Mouse (Mus musculus) liver, postnatal 0 days (tissue): Measurements from ENCODE around the gene Dlg2. TPM values are rescaled to one million over a fixed set of nuclear protein-coding genes. Genes with fewer than 3 reads are reported as not detected.

ENCODE experiments used
- ATAC-seq: fragments of 200-750 bp; cut with Nextera tagmentation; 2 replicates; pipeline ENCODE4 v1.8.0; 2017; ENCODE audit warnings: mild to moderate bottlenecking, moderate library complexity
- DNase-seq: peaks from one replicate; pipeline ENCODE4 v3.0.0-alpha.2; 2016
- H3K27ac ChIP-seq: fragments of 300-500 bp; sonication (generic); 2 replicates; pipeline ENCODE4 v1.5.1; 2014; ENCODE audit warnings: antibody characterized with exemption, moderate library complexity, mild to moderate bottlenecking, low read depth
- H3K27me3 ChIP-seq: fragments of 300-500 bp; sonication (generic); 2 replicates; pipeline ENCODE4 v1.6.1; 2014; ENCODE audit warnings: low read length, control low read depth, mixed read lengths; ENCODE audit not compliant: insufficient read depth
- H3K36me3 ChIP-seq: fragments of 300-500 bp; sonication (generic); replicated peaks from 2 replicates; pipeline ENCODE4 v1.6.1; 2014; ENCODE audit warnings: mild to moderate bottlenecking, control low read depth, low read length, moderate library complexity, mixed read lengths; ENCODE audit not compliant: insufficient read depth
- H3K4me1 ChIP-seq: fragments of 300-500 bp; sonication (generic); 2 replicates; pipeline ENCODE4 v1.6.1; 2014; ENCODE audit warnings: antibody characterized with exemption, mild to moderate bottlenecking, control low read depth; ENCODE audit not compliant: insufficient read depth
- H3K4me2 ChIP-seq: fragments of 300-500 bp; sonication (generic); 2 replicates; pipeline ENCODE4 v1.6.1; 2014; ENCODE audit warnings: low read depth, mild to moderate bottlenecking, low read length, moderate library complexity, mixed read lengths
- H3K4me3 ChIP-seq: fragments of 300-500 bp; sonication (generic); 2 replicates; pipeline ENCODE4 v1.5.1; 2014; ENCODE audit warnings: low read depth, low read length
- H3K9ac ChIP-seq: fragments of 300-500 bp; sonication (generic); replicated peaks from 2 replicates; pipeline ENCODE4 v1.6.1; 2014; ENCODE audit warnings: mild to moderate bottlenecking, moderate library complexity
- H3K9me3 ChIP-seq: fragments of 300-500 bp; sonication (generic); 2 replicates; pipeline ENCODE4 v1.6.1; 2016; ENCODE audit warnings: mild to moderate bottlenecking, control low read depth, low read length, mixed read lengths
- CTCF ChIP-seq: sonication (generic); IDR thresholded peaks from 2 replicates; pipeline ENCODE4 v1.5.1; 2016; ENCODE audit warnings: antibody characterized with exemption, low read depth
- EP300 ChIP-seq: IDR thresholded peaks from 2 replicates; pipeline ENCODE4 v1.6.1; 2016; ENCODE audit warnings: antibody characterized with exemption, low read depth, mild to moderate bottlenecking
- WGBS: fragments of 180-500 bp; shearing (Covaris S2); extraction: QIAGEN DNeasy Blood & Tissue Kit; methylation state at CpG from one replicate; pipeline ENCODE4 v1.1.7; 2014; ENCODE audit not compliant: insufficient replicate concordance; 5-methylcytosine and 5-hydroxymethylcytosine counted together
- polyA plus RNA-seq: library from polyadenylated mRNA; unstranded; fragments of >200 nt; fragmentation: Nextera tagmentation; extraction: Ambion mirVana; gene quantifications from 2 replicates; pipeline ENCODE4 v1.2.1, GENCODE M21; 2015

The Dlg2 gene
- polyA plus RNA-seq, 1 experiment from 2014 or later: 0.41 TPM

GRCm38 (mm10) chr7:92184371-92185059, 1708.0 kb downstream of the Dlg2 start:
- H3K36me3 ChIP-seq: no peaks in the 10 kb centered on the region
- no peak overlapping the region for H3K4me3 ChIP-seq
- DNase-seq (no peak), ATAC-seq (no peak)
- peaks cover 8% of the 10 kb centered on the region for H3K27me3 ChIP-seq
- 83% methylated on average over 7 of the region's 7 CpGs for WGBS
- H3K4me1 ChIP-seq: no peaks in the 10 kb centered on the region
- no peaks in the 10 kb centered on the region for H3K9me3 ChIP-seq
- no peak overlapping the region for H3K27ac ChIP-seq
- no peak overlapping the region for H3K4me2 ChIP-seq
- no peak overlapping the region for H3K9ac ChIP-seq
- TF ChIP-seq CTCF (no peak), EP300 (no peak)

- ATAC-seq: no peak
- Histone ChIP-seq H3K4me2 (no peak overlapping the region), H3K9me3 (no peaks in the 10 kb centered on the region), H3K4me3 (no peak overlapping the region), H3K9ac (no peak overlapping the region), H3K27ac (no peak overlapping the region), H3K4me1 (no peaks in the 10 kb centered on the region), H3K36me3 (no peaks in the 10 kb centered on the region), H3K27me3 (no peaks in the 10 kb centered on the region)
- no peak for DNase-seq
- TF ChIP-seq EP300 (no peak), CTCF (no peak)
- WGBS: 79% methylated on average over 5 of the region's 5 CpGs
Observed at GRCm38 (mm10) chr7:92186341-92186740, 1709.9 kb downstream of the Dlg2 start.

DNA sequence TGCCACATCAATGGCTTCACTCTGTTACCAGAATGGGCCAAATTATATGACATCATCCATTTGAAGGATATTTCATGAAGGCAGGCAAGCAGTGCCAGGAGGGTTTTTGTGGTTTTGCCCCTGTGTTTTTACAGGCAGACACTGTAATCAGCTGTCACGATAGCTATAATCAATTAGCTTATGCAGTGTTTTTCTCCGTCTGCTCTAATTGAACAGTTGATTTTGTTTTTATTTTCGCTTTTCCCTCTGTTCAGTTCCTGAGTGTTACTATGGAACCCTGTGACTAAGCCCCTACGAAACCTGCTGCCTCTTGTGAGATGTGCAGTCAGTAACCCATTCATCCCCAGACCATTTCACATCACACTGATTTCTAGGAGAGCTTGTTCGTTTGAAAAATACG, 1712.7 kb downstream of the Dlg2 start:
- no peak for DNase-seq
- ATAC-seq: no peak
- Histone ChIP-seq H3K9ac (no peak overlapping the region), H3K27me3 (no peaks in the 10 kb centered on the region), H3K36me3 (no peaks in the 10 kb centered on the region), H3K4me3 (no peak overlapping the region), H3K4me2 (no peak overlapping the region), H3K27ac (no peak overlapping the region), H3K4me1 (no peaks in the 10 kb centered on the region), H3K9me3 (no peaks in the 10 kb centered on the region)
- TF ChIP-seq EP300 (no peak), CTCF (no peak)
- 65% methylated on average over 6 of the region's 6 CpGs for WGBS

GRCm38 (mm10) chr7:92196004-92196403, 1719.5 kb downstream of the Dlg2 start:
- no peak overlapping the region for H3K27ac ChIP-seq
- ATAC-seq: no peak
- no peak overlapping the region for H3K9ac ChIP-seq
- no peaks in the 10 kb centered on the region for H3K4me1 ChIP-seq
- no peak for TF ChIP-seq EP300
- TF ChIP-seq CTCF: no peak
- DNase-seq: no peak
- H3K27me3 ChIP-seq: no peaks in the 10 kb centered on the region
- no peak overlapping the region for H3K4me2 ChIP-seq
- no peak overlapping the region for H3K4me3 ChIP-seq
- no peaks in the 10 kb centered on the region for H3K36me3 ChIP-seq
- WGBS: 68% methylated on average over 4 of the region's 4 CpGs
- H3K9me3 ChIP-seq: no peaks in the 10 kb centered on the region

DNA sequence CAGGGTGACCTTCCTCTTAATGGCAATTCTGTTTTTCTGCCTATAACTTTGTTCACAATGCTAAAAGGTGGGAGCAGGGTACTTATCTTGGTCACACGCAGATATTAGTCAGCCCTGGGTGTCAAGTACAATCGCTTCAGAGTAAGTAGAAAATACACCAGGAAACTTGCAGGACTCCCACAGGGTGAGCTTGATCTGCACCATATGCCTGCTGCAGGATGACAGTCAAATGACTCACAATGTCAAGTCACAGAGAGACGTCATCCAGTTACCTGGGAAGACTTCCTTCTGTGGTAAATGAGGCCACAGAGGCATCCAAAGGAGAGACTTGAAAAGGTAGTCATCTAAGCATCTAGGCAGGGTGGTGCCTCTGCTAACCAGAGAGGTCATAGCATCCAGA, 1721.1 kb downstream of the Dlg2 start:
- H3K9ac ChIP-seq: no peak overlapping the region
- no peaks in the 10 kb centered on the region for H3K4me1 ChIP-seq
- no peaks in the 10 kb centered on the region for H3K9me3 ChIP-seq
- no peak overlapping the region for H3K4me3 ChIP-seq
- TF ChIP-seq EP300: no peak
- TF ChIP-seq CTCF: no peak
- WGBS: 72% methylated on average over 3 of the region's 3 CpGs
- no peaks in the 10 kb centered on the region for H3K36me3 ChIP-seq
- ATAC-seq: no peak
- DNase-seq: no peak
- no peak overlapping the region for H3K27ac ChIP-seq
- H3K27me3 ChIP-seq: no peaks in the 10 kb centered on the region
- H3K4me2 ChIP-seq: no peak overlapping the region

DNA sequence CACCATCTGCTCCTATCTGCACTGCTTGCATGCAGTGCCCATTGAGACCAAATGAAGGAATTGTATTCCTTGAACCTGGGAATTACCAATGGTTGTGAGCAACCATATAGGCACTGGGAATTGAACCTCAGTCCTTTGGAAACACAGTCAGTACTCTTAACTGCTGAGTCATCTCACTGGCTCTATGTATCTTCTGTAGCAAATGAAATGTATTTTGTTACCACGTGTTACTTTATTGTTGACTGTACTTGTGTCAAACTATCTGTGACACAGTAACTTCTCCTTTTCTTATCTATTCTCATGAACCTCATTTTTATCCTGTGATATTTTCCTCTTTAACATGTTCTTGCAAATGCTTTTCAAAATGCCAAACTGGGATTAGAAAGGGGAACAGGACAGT, 1722.7 kb downstream of the Dlg2 start:
- TF ChIP-seq CTCF (no peak), EP300 (no peak)
- DNase-seq: no peak
- WGBS: 33% methylated on average over 1 of the region's 1 CpGs

GRCm38 (mm10) chr7:92210701-92211100, 1734.2 kb downstream of the Dlg2 start:
- DNase-seq (no peak), ATAC-seq (no peak)
- H3K27ac ChIP-seq: no peak overlapping the region
- WGBS: 71% methylated on average over 5 of the region's 5 CpGs
- H3K4me3 ChIP-seq: no peak overlapping the region
- H3K27me3 ChIP-seq: no peaks in the 10 kb centered on the region
- H3K4me1 ChIP-seq: no peaks in the 10 kb centered on the region
- TF ChIP-seq CTCF (no peak), EP300 (no peak)
- H3K4me2 ChIP-seq: no peak overlapping the region
- no peaks in the 10 kb centered on the region for H3K9me3 ChIP-seq
- H3K9ac ChIP-seq: no peak overlapping the region
- H3K36me3 ChIP-seq: no peaks in the 10 kb centered on the region

More for the DNA sequence above, 1722.7 kb downstream of the Dlg2 start:
- Histone ChIP-seq H3K4me2 (no peak overlapping the region), H3K4me3 (no peak overlapping the region), H3K9ac (no peak overlapping the region), H3K36me3 (no peaks in the 10 kb centered on the region), H3K27me3 (no peaks in the 10 kb centered on the region), H3K4me1 (no peaks in the 10 kb centered on the region), H3K27ac (no peak overlapping the region), H3K9me3 (no peaks in the 10 kb centered on the region)
- no peak for ATAC-seq
